Mouse (Mus musculus): ENCODE results near the gene Meox1.
A peak's percentile ranks its signal among the peaks of the same experiment; 100 is the strongest.

Gene Meox1

GRCm38 (mm10) chr11:101851042-101851441 is 43.1 kb downstream of the Meox1 start:
- DNase-seq (ENCODE audit: extremely low spot score) = no peak

GRCm38 (mm10) chr11:101849286-101849685 is 44.9 kb downstream of the Meox1 start:
- DNase-seq (ENCODE audit: extremely low spot score) = no peak

GRCm38 (mm10) chr11:101847509-101847908 is 46.7 kb downstream of the Meox1 start:
- no peak for DNase-seq (ENCODE audit: extremely low spot score)

- DNase-seq (ENCODE audit: extremely low spot score) = no peak
These were observed 51.4 kb downstream of the Meox1 start for GRCm38 (mm10) chr11:101842773-101843163.

GRCm38 (mm10) chr11:101841998-101842772 is 52.0 kb downstream of the Meox1 start:
- DNase-seq (ENCODE audit: extremely low spot score) = no peak

GRCm38 (mm10) chr11:101840405-101840804 is 53.8 kb downstream of the Meox1 start:
- DNase-seq (ENCODE audit: extremely low spot score) = no peak

GRCm38 (mm10) chr11:101839426-101839825 is 54.7 kb downstream of the Meox1 start:
- DNase-seq (ENCODE audit: extremely low spot score) = no peak

GRCm38 (mm10) chr11:101832001-101832400 is 62.2 kb downstream of the Meox1 start:
- no peak for DNase-seq (ENCODE audit: extremely low spot score)

- no peak for DNase-seq (ENCODE audit: extremely low spot score)
These were observed 63.6 kb downstream of the Meox1 start for GRCm38 (mm10) chr11:101830616-101831015.

GRCm38 (mm10) chr11:101830112-101830511 is 64.1 kb downstream of the Meox1 start:
- peak; percentile 39 for DNase-seq (ENCODE audit: extremely low spot score)

GRCm38 (mm10) chr11:101828718-101829117 is 65.5 kb downstream of the Meox1 start:
- DNase-seq (ENCODE audit: extremely low spot score) = no peak

All from embryo, embryonic 9.5 days (tissue).